Mouse (Mus musculus) kidney, postnatal 0 days (tissue): ENCODE data around the gene Snx9. TPM values are rescaled to one million over a fixed set of nuclear protein-coding genes. Genes with fewer than 3 reads are reported as not detected.

Source experiments
- ATAC-seq: fragments of 200-750 bp; cut with Nextera tagmentation; replicated peaks from 2 replicates; pipeline ENCODE4 v1.8.0; 2017; ENCODE audit warnings: low read depth, moderate number of reproducible peaks, moderate TSS enrichment, moderate library complexity; ENCODE audit not compliant: low FRiP score
- DNase-seq: peaks from one replicate; pipeline ENCODE4 v3.0.0-alpha.2; 2016; ENCODE audit warnings: low spot score
- H3K27ac ChIP-seq: fragments of 300-500 bp; sonication (generic); 2 replicates; pipeline ENCODE4 v1.5.1; 2014; ENCODE audit warnings: mild to moderate bottlenecking
- H3K27me3 ChIP-seq: fragments of 300-500 bp; sonication (generic); 2 replicates; pipeline ENCODE4 v1.6.1; 2014; ENCODE audit warnings: low read length, mixed read lengths; ENCODE audit not compliant: insufficient read depth
- H3K36me3 ChIP-seq: fragments of 300-500 bp; sonication (generic); 2 replicates; pipeline ENCODE4 v1.6.1; 2014; ENCODE audit warnings: low read length, mixed read lengths; ENCODE audit not compliant: insufficient read depth
- H3K4me1 ChIP-seq: fragments of 300-500 bp; sonication (generic); replicated peaks from 2 replicates; pipeline ENCODE4 v1.6.1; 2014; ENCODE audit warnings: antibody characterized with exemption, low read length, mixed read lengths; ENCODE audit not compliant: insufficient read depth
- H3K4me2 ChIP-seq: fragments of 300-500 bp; sonication (generic); 2 replicates; pipeline ENCODE4 v1.6.1; 2014; ENCODE audit warnings: mild to moderate bottlenecking, low read length, moderate library complexity, mixed read lengths
- H3K4me3 ChIP-seq: fragments of 300-500 bp; sonication (generic); replicated peaks from 2 replicates; pipeline ENCODE4 v1.5.1; 2014; ENCODE audit warnings: low read depth, low read length
- H3K9ac ChIP-seq: fragments of 300-500 bp; sonication (generic); 2 replicates; pipeline ENCODE4 v1.6.1; 2014; ENCODE audit warnings: low read depth, low read length
- H3K9me3 ChIP-seq: fragments of 300-500 bp; sonication (generic); replicated peaks from 2 replicates; pipeline ENCODE4 v1.6.1; 2016; ENCODE audit warnings: low read length, inconsistent platforms, mixed read lengths
- CTCF ChIP-seq: IDR thresholded peaks from 2 replicates; pipeline ENCODE4 v1.5.1; 2016; ENCODE audit warnings: antibody characterized with exemption, low read depth, mild to moderate bottlenecking, moderate library complexity
- WGBS: fragments of 180-500 bp; shearing (Covaris S2); extraction: QIAGEN DNeasy Blood & Tissue Kit; methylation state at CpG from one replicate; pipeline ENCODE4 v1.1.7; 2014; 5-methylcytosine and 5-hydroxymethylcytosine counted together
- polyA plus RNA-seq: library from polyadenylated mRNA; unstranded; fragments of >200 nt; fragmentation: Nextera tagmentation; extraction: Ambion mirVana; gene quantifications from 2 replicates; pipeline ENCODE4 v1.2.1, GENCODE M21; 2015

Snx9 gene
- polyA plus RNA-seq, 1 experiment from 2014 or later: 41.9 TPM

DNA sequence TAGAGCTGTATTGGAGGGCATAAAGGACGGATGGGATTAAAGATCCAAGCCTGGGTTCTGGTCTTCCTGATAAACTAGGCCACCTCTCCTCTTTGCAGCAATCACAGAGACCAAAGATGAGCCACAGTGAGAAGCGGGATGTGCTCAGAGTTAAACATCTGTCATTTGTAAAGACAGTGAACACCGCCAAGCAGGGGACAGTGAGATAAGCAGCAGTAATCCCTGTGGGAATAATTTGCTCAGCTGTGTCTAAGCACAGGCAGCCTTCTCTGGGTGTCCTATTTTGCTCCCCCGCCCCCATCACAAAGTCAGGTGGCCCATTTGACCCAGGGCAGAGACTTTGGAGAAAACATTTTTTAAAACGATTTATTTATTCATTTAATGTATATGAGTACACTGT, 125.6 kb downstream of the Snx9 start:
- 88% methylated on average over 5 of the region's 5 CpGs for WGBS
- Histone ChIP-seq H3K36me3 (no peaks in the 10 kb centered on the region), H3K4me3 (no peak overlapping the region), H3K9ac (no peak overlapping the region), H3K27ac (no peak overlapping the region), H3K27me3 (no peaks in the 10 kb centered on the region), H3K9me3 (no peaks in the 10 kb centered on the region), H3K4me1 (no peaks in the 10 kb centered on the region), H3K4me2 (no peak overlapping the region)
- DNase-seq (no peak), ATAC-seq (no peak)
- TF ChIP-seq CTCF: no peak

GRCm38 (mm10) chr17:5968562-5968961, 127.4 kb downstream of the Snx9 start:
- H3K9ac ChIP-seq: no peak overlapping the region
- ATAC-seq (no peak), DNase-seq (no peak)
- H3K36me3 ChIP-seq: no peaks in the 10 kb centered on the region
- H3K4me1 ChIP-seq: no peaks in the 10 kb centered on the region
- no peak overlapping the region for H3K4me3 ChIP-seq
- H3K27ac ChIP-seq: no peak overlapping the region
- no peak for TF ChIP-seq CTCF
- 75% methylated on average over 6 of the region's 6 CpGs for WGBS
- H3K4me2 ChIP-seq: no peak overlapping the region
- H3K27me3 ChIP-seq: no peaks in the 10 kb centered on the region
- no peaks in the 10 kb centered on the region for H3K9me3 ChIP-seq

DNA sequence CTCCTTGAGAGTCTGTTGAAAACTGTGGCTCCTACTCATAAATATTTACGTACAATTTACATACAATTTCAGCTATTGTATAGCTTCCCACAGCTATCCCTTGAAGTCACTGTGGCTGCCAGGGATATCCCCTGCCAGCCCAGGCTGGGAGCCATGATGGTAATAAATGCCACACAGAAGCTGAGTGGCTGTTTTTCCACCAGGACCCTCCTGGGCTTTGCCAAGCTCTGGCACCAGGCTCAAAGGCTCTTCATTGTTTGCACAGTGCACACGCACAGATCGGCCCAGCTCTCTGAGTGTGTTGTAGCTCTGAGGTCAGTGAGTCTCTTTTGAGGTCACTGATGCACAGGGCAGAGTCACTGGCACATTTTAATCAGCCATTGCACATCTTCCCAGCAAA, 128.1 kb downstream of the Snx9 start:
- H3K4me1 ChIP-seq: no peaks in the 10 kb centered on the region
- no peaks in the 10 kb centered on the region for H3K27me3 ChIP-seq
- H3K4me3 ChIP-seq: no peak overlapping the region
- H3K27ac ChIP-seq: no peak overlapping the region
- H3K4me2 ChIP-seq: no peak overlapping the region
- no peak for TF ChIP-seq CTCF
- no peak for ATAC-seq
- H3K9me3 ChIP-seq: no peaks in the 10 kb centered on the region
- H3K36me3 ChIP-seq: no peaks in the 10 kb centered on the region
- 75% methylated on average over 3 of the region's 3 CpGs for WGBS
- H3K9ac ChIP-seq: no peak overlapping the region
- no peak for DNase-seq

DNA sequence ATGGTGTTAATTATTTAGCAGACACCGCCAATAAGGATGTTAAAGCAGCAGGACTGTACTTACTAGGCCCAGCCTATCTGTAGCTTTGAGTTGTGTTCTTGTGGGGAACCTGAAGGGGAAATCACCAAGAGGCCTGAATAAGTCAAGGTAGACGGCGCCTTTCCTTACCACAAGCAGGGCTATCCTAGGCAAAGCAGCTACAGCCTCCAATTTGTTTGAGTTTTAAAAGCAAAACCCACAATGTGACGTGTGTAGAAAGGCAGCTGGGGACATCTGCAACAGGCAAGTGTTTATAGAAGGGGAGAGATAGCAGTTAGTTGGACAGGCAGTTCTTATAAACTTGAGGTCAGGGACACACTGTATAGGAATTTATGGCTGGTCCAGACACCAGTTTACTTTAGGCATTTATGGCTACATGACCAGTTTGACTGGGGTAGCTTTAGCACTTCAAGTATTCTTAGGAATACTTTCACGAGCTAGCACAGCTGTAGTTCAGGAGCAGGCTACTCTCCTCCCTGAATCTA, 129.2 kb downstream of the Snx9 start:
- ATAC-seq (no peak), DNase-seq (peak; percentile 43)
- Histone ChIP-seq H3K27me3 (no peaks in the 10 kb centered on the region), H3K36me3 (no peaks in the 10 kb centered on the region), H3K9ac (no peak overlapping the region), H3K4me3 (no peak overlapping the region), H3K4me1 (peaks cover 3% of the 10 kb centered on the region), H3K27ac (no peak overlapping the region), H3K4me2 (no peak overlapping the region), H3K9me3 (no peaks in the 10 kb centered on the region)
- 79% methylated on average over 5 of the region's 5 CpGs for WGBS
- no peak for TF ChIP-seq CTCF

- TF ChIP-seq CTCF: no peak
- DNase-seq (no peak), ATAC-seq (no peak)
- Histone ChIP-seq H3K4me3 (no peak overlapping the region), H3K27ac (no peak overlapping the region), H3K9me3 (no peaks in the 10 kb centered on the region), H3K4me1 (peaks cover 17% of the 10 kb centered on the region), H3K9ac (no peak overlapping the region), H3K4me2 (no peak overlapping the region), H3K36me3 (no peaks in the 10 kb centered on the region), H3K27me3 (no peaks in the 10 kb centered on the region)
- 51% methylated on average over 8 of the region's 8 CpGs for WGBS
Measured at GRCm38 (mm10) chr17:5973536-5973935, 132.4 kb downstream of the Snx9 start.

DNA sequence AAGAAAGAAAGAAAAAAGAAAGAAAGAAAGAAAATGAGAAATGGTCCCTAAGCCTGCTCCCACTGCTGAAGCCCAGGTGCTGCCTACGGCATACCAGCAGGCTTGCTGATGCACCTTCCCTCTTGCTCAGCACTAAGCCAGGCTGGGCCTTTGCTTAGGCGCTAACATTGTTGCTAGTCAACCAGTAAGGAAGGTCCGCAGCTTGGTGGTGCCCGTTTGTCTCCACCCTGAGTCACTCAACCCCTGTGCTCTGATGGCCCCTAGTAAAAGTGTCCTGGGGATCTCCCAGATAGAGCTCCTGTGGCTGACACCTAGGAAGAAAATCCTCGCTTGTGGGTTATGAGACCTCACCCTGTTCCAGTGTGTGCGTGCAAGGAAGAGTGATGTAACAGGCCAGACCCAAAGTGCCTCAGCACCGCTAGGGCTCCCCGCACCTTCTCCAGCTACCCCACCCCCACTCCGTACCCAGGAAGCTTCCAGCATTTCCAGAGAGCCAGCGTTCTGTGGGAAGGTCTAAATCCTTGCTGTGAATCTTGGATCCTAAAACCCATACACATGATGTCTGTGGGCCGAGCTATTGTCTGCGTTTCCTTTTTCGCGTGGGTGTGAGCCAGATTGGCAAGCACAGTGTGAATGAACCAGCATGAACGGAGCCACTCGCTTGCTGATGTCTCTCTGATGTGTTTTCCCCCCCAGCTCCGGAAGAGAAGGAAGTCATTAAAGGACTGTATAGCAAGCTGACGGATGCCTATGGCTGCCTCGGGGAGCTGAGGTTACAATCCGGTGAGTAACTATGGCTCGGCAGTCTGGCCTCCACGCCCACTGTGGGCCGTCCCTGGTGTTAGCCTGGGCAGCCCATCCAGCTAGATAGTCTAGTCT, 134.2 kb downstream of the Snx9 start:
- Histone ChIP-seq H3K27me3 (no peaks in the 10 kb centered on the region), H3K4me2 (peak overlapping the region; percentile 48), H3K27ac (no peak overlapping the region), H3K9me3 (no peaks in the 10 kb centered on the region), H3K4me3 (peak overlapping the region; percentile 11; the same call in 1 of the 2 replicates), H3K9ac (0 out of 2 replicates have a peak overlapping the region, but pooled peaks have one; percentile 23), H3K36me3 (no peaks in the 10 kb centered on the region), H3K4me1 (peaks cover 17% of the 10 kb centered on the region)
- ATAC-seq (peak; percentile 41; the same call in 1 of the 2 replicates), DNase-seq (peak; percentile 77)
- WGBS: 17% methylated on average over 23 of the region's 23 CpGs
- TF ChIP-seq CTCF: 0 out of 2 replicates have a peak, but pooled peaks have one; percentile 2
